Mouse (Mus musculus): ENCODE data around the gene Sry. TPM values are rescaled to one million over a fixed set of nuclear protein-coding genes. Genes with fewer than 3 reads are reported as not detected.

Sry gene
- polyA plus RNA-seq (2015; fragmentation: Nextera tagmentation; extraction: Ambion mirVana) = not detected in 2 replicates

DNA sequence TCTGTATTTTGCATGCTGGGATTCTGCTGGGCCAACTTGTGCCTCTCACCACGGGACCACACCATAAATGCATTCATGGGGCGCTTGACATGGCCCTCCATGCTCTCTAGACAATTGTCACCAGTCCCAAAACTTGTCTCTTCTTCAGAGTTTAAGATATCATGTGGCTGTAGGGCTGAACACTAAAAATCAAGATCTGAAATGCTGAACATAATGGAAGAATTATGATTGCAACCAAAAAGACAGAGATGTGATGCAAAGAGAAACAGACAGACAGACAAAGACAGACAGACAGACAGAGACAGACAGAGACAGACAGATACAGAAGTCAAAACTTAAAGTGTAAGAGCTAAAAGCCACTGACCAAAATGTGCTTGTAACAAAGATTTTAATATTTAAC lies at the start of gene Sry:
Gene Sry (minus strand): TSS at position 101 of the 400 bp plus-strand sequence.
- Histone ChIP-seq H3K4me1 (replicated peaks) (no peaks in the 10 kb centered on the region), H3K9me3 (replicated peaks) (no peaks in the 10 kb centered on the region), H3K27ac (replicated peaks) (no peak within 1 kb of the TSS), H3K9ac (no peak within 1 kb of the TSS), H3K27me3 (no peaks in the 10 kb centered on the region), H3K4me2 (no peak within 1 kb of the TSS), H3K36me3 (replicated peaks) (no peaks in the 10 kb centered on the region), H3K4me3 (replicated peaks) (no peak within 1 kb of the TSS)
- 35% methylated on average over 2 of the region's 2 CpGs for WGBS (ENCODE audit: insufficient replicate concordance)
- ATAC-seq (ENCODE audit: insufficient read depth) = no peak

Other genes starting within 250 kb of the Sry start
- not detected in 2 replicates for gene H2al2c, start 64.6 kb downstream of the Sry start, polyA plus RNA-seq (2015; fragmentation: Nextera tagmentation; extraction: Ambion mirVana)
- not detected in 2 replicates for gene H2al2b, start 57.0 kb upstream of the Sry start, polyA plus RNA-seq (2015; fragmentation: Nextera tagmentation; extraction: Ambion mirVana)
- gene Gm4064, start 132.5 kb upstream of the Sry start, polyA plus RNA-seq (2015; fragmentation: Nextera tagmentation; extraction: Ambion mirVana) = not detected in 2 replicates
- gene Rbmy, start 167.0 kb upstream of the Sry start, polyA plus RNA-seq (2015; fragmentation: Nextera tagmentation; extraction: Ambion mirVana) = not detected in 2 replicates
- not detected in 2 replicates for gene Gm10256, start 167.0 kb upstream of the Sry start, polyA plus RNA-seq (2015; fragmentation: Nextera tagmentation; extraction: Ambion mirVana)
- gene Gm10352, start 237.3 kb upstream of the Sry start, polyA plus RNA-seq (2015; fragmentation: Nextera tagmentation; extraction: Ambion mirVana) = not detected in 2 replicates

Data from liver, embryonic 15.5 days (tissue).